Mouse (Mus musculus) thymus, adult 2 months (tissue): ENCODE data around the gene Spn.
"Not testable (repeated sequence)": the region's sequence is repeated elsewhere in the genome, so short reads cannot be mapped to it uniquely, and the experiment has no call there.

Source experiments
- CTCF ChIP-seq: fragments of 200-500 bp; IDR thresholded peaks from 2 replicates; pipeline ENCODE4 v1.5.1; 2012; ENCODE audit warnings: mild to moderate bottlenecking, control low read depth, low read length, moderate library complexity, borderline replicate concordance; ENCODE audit not compliant: control insufficient read depth, poor library complexity, insufficient read depth; ENCODE audit errors: extremely low read depth
- POLR2A ChIP-seq: fragments of 200-500 bp; IDR thresholded peaks from 2 replicates; pipeline ENCODE4 v1.6.1; 2012; ENCODE audit warnings: mild to moderate bottlenecking, low read length, control low read depth, moderate library complexity; ENCODE audit not compliant: control insufficient read depth, poor library complexity, insufficient read depth; ENCODE audit errors: extremely low read depth

- TF ChIP-seq CTCF, POLR2A: not testable (repeated sequence)
These were observed 51.9 kb downstream of the Spn start for GRCm38 (mm10) chr7:127085751-127086150.
